ENCODE assay signal across 10 mouse cellular contexts in the genomic region with DNA sequence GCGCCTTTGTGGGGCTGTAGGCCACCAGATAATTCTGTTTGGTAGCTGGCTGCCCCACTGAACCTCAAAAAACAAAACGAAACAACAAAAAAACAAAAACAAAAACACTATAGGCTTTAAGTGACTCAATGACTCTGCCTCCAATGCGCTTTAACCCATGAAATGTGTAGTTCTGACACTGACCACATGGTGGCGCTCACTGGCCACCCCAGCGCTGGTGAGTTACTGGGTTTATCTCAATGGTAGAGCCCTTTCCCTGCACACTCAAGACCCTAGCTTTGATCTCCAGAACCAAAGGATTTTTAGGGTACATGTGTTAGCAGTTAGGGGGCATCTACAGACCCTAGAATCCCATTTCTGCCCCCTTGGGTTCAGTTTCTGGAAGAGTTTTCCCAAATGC. TPM values are rescaled to one million over a fixed set of nuclear protein-coding genes. Genes with fewer than 3 reads are reported as not detected.
DNase-seq lines count a peak whose midpoint lies in the region; ATAC-seq and TF ChIP-seq lines count a peak whose summit lies in the region.
"Had no signal": no experiment of that assay in that cellular context is flagged by ENCODE, and none has a peak within 500 bp of the region (broad histone marks: within the 10 kb centered on the region; RNA-seq: fewer than 3 reads in every experiment).

No protein-coding gene starts in this region.

- peaks cover 69% of the 10 kb centered on the region for H3K27me3 ChIP-seq in CH12.LX (replicated peaks)
- H3K27me3 ChIP-seq in liver, embryonic 13.5 days, result no peaks in the 10 kb centered on the region
- H3K27me3 ChIP-seq: embryonic facial prominence, embryonic 15.5 days had no signal

- dilution Hi-C loops in CH12.LX (cut with MboI; ENCODE audit: extremely low pct_ligation_motif_present, extremely low pct_unique_long_range_greater_than_20kb, low sequenced_read_pairs), result no loop called here

- ATAC-seq in liver, embryonic 13.5 days (ENCODE audit: low read depth), result no peak
- no peak for ATAC-seq in inflammation-experienced regulatory T-cells, adult 6 months

- no peaks in the 10 kb centered on the region for H3K36me3 ChIP-seq in CH12.LX (replicated peaks in 1 of 2; ENCODE audit: control insufficient read depth in 1 of 2, insufficient read depth in 1 of 2, low read length in 1 of 2)
- H3K36me3 ChIP-seq in liver, embryonic 13.5 days, result no peaks in the 10 kb centered on the region
- H3K36me3 ChIP-seq: embryonic facial prominence, embryonic 15.5 days had no signal

- H3K79me2 ChIP-seq in CH12.LX (replicated peaks; ENCODE audit: control insufficient read depth, extremely low read depth, insufficient read depth, poor library complexity, severe bottlenecking), result no peaks in the 10 kb centered on the region

- TF ChIP-seq RAD21 in CH12.LX (IDR thresholded peaks at IDR 0.05; ENCODE audit: low read depth, low read length), result peak; percentile 91

- H3K9me3 ChIP-seq in CH12.LX (replicated peaks; ENCODE audit: low read length), result peaks cover 4% of the 10 kb centered on the region
- H3K9me3 ChIP-seq in liver, embryonic 13.5 days (replicated peaks), result no peaks in the 10 kb centered on the region
- H3K9me3 ChIP-seq: embryonic facial prominence, embryonic 15.5 days had no signal

- H3K4me2 ChIP-seq in CH12.LX (ENCODE audit: insufficient read depth, low read depth, poor library complexity, severe bottlenecking), result no peak overlapping the region
- H3K4me2 ChIP-seq in liver, embryonic 13.5 days, result no peak overlapping the region
- H3K4me2 ChIP-seq: embryonic facial prominence, embryonic 15.5 days had no signal

- TF ChIP-seq CTCF in CH12.LX (conservative IDR thresholded peaks at IDR 0.05 in 1 of 2, IDR thresholded peaks at IDR 0.05 in 1 of 2; ENCODE audit: low read depth in 2 of 2, low read length in 2 of 2), result peak; percentile 79 to 90

- H3K4me1 ChIP-seq in CH12.LX (ENCODE audit: control insufficient read depth in 1 of 2, insufficient read depth in 2 of 2), result peaks cover 0 to 3% of the 10 kb centered on the region in 2 experiments; a peak in 1 of 4 replicates
- no peaks in the 10 kb centered on the region for H3K4me1 ChIP-seq in liver, embryonic 13.5 days (replicated peaks)
- H3K4me1 ChIP-seq: embryonic facial prominence, embryonic 15.5 days had no signal

- no peak overlapping the region for H3K4me3 ChIP-seq in CH12.LX (replicated peaks in 1 of 3; ENCODE audit: low read depth in 2 of 3, low read length in 2 of 3, poor library complexity in 1 of 3)
- no peak overlapping the region for H3K4me3 ChIP-seq in liver, embryonic 13.5 days (replicated peaks)
- H3K4me3 ChIP-seq: embryonic facial prominence, embryonic 15.5 days had no signal

- TF ChIP-seq POLR2A in CH12.LX (IDR thresholded peaks at IDR 0.05; ENCODE audit: low read depth, low read length), result no peak

- DNase-seq in kidney, adult 9 months, result peak; percentile 14
- DNase-seq in kidney, postnatal 14 days, result no peak
- peak; percentile 55 for DNase-seq in CH12.LX (ENCODE audit: extremely low read depth)
- DNase-seq in adrenal gland, postnatal 14 days, result peak; percentile 47
- DNase-seq in embryo, embryonic 10.5 days (ENCODE audit: low spot score), result peak; percentile 73
- DNase-seq in liver, embryonic 13.5 days, result peak; percentile 8
- DNase-seq in thymus, postnatal 14 days, result peak; percentile 10

- no peak for TF ChIP-seq EP300 in CH12.LX (IDR thresholded peaks at IDR 0.05; ENCODE audit: low read length)

- in situ Hi-C loops in CH12.LX (cut with MboI; ENCODE audit: low pct_ligation_motif_present, low pct_unique_long_range_greater_than_20kb, low sequenced_read_pairs), result loop anchor here (10.0 kb wide), 1 partner anchor 221 kb away; no protein-coding TSS in a partner anchor

- WGBS in liver, embryonic 13.5 days (ENCODE audit: insufficient replicate concordance), result 15% methylated on average over 5 of the region's 5 CpGs

- H3K27ac ChIP-seq in CH12.LX (ENCODE audit: insufficient read depth, low read depth), result no peak overlapping the region
- H3K27ac ChIP-seq in liver, embryonic 13.5 days, result no peak overlapping the region
- H3K27ac ChIP-seq: embryonic facial prominence, embryonic 15.5 days had no signal

- H3K9ac ChIP-seq in CH12.LX (ENCODE audit: insufficient read depth, low read depth), result no peak overlapping the region
- no peak overlapping the region for H3K9ac ChIP-seq in liver, embryonic 13.5 days
- H3K9ac ChIP-seq: embryonic facial prominence, embryonic 15.5 days had no signal

TF ChIP-seq in CH12.LX, 34 proteins besides CTCF, POLR2A, EP300 and RAD21:
- TF ChIP-seq MAX (IDR thresholded peaks at IDR 0.05; ENCODE audit: low read length) (0 out of 2 replicates have a peak, but pooled peaks have one; percentile 29), USF2 (conservative IDR thresholded peaks at IDR 0.05; ENCODE audit: low read depth, low read length) (no peak), NELFE (IDR thresholded peaks at IDR 0.05; ENCODE audit: low read depth, low read length) (peak; percentile 52; the same call in 1 of the 2 replicates), ZC3H11A (IDR thresholded peaks at IDR 0.05; ENCODE audit: low read depth, low read length) (peak; percentile 49), SMC3 (IDR thresholded peaks at IDR 0.05; ENCODE audit: low read depth, low read length) (peak; percentile 82)

RNA-seq across cellular contexts. Expression of a gene that starts 39.6 kb away (rescaled TPM):
- total RNA-seq in CH12.LX (2012; rRNA removed), result not detected in 2 replicates
- total RNA-seq in CH12.LX (2014; rRNA removed), result not detected in 2 replicates
- not detected in 2 replicates for polyA plus RNA-seq in CH12.LX (2012; ENCODE audit: insufficient read length, low read depth)
- total RNA-seq in adrenal gland, postnatal 14 days (2021), result not detected in 2 replicates
- polyA plus RNA-seq in liver, embryonic 13.5 days (2015; fragmentation: Nextera tagmentation; extraction: Ambion mirVana), result not detected in 2 replicates
- not detected for polyA plus RNA-seq in inflammation-experienced regulatory T-cells, adult 6 months (2017; shearing (Covaris generic))
- total RNA-seq: left cerebral cortex, adult 18-20 months had no signal
- polyA plus RNA-seq: embryonic facial prominence, embryonic 15.5 days had no signal

RNA-seq across cellular contexts. Expression of a gene that starts 46.7 kb away (rescaled TPM):
- 2.6 and 2.7 TPM in 2 replicates for total RNA-seq in CH12.LX (2012; rRNA removed)
- total RNA-seq in CH12.LX (2014; rRNA removed), result 1.6 and 1.7 TPM in 2 replicates
- 1.1 and 1.3 TPM in 2 replicates for polyA plus RNA-seq in CH12.LX (2012; ENCODE audit: insufficient read length, low read depth)
- total RNA-seq in adrenal gland, postnatal 14 days (2021), result 0.52 and 1.0 TPM in 2 replicates
- 2.9 and 3.2 TPM in 2 replicates for polyA plus RNA-seq in liver, embryonic 13.5 days (2015; fragmentation: Nextera tagmentation; extraction: Ambion mirVana)
- 10 to 100 TPM; 31.0 to 53.3 (median 33.8) TPM for polyA plus RNA-seq in inflammation-experienced regulatory T-cells, adult 6 months (2017; shearing (Covaris generic))

RNA-seq across cellular contexts. Expression of a gene that starts 55.9 kb away (rescaled TPM):
- total RNA-seq in CH12.LX (2012; rRNA removed) (not detected in 2 replicates), CH12.LX (2014; rRNA removed) (not detected in 2 replicates)
- polyA plus RNA-seq in CH12.LX (2012; ENCODE audit: insufficient read length, low read depth), result not detected in 2 replicates
- total RNA-seq in adrenal gland, postnatal 14 days (2021), result 2.7 and 3.0 TPM in 2 replicates
- polyA plus RNA-seq in liver, embryonic 13.5 days (2015; fragmentation: Nextera tagmentation; extraction: Ambion mirVana), result 0.10 TPM in 1 of 2 replicates, not detected in the other
- polyA plus RNA-seq in inflammation-experienced regulatory T-cells, adult 6 months (2017; shearing (Covaris generic)), result not detected
